Comparison of ENCODE assay signal across 8 mouse cellular contexts in genomic region chr3:87886416-87886815, GRCm38 (mm10). TPM values are rescaled to one million over a fixed set of nuclear protein-coding genes. Genes with fewer than 3 reads are reported as not detected.
DNase-seq lines count a peak whose midpoint lies in the region; ATAC-seq and TF ChIP-seq lines count a peak whose summit lies in the region.

No protein-coding gene starts in this region.

- H3K9ac ChIP-seq in lung, embryonic 15.5 days = no peak overlapping the region
- H3K9ac ChIP-seq in intestine, postnatal 0 days (ENCODE audit: low read depth, low read length) = no peak overlapping the region
- H3K9ac ChIP-seq in neural tube, embryonic 14.5 days (replicated peaks; ENCODE audit: low read depth, low read length) = no peak overlapping the region

- no peak overlapping the region for H3K27ac ChIP-seq in lung, embryonic 15.5 days
- H3K27ac ChIP-seq in intestine, postnatal 0 days (ENCODE audit: low read depth, low read length) = no peak overlapping the region
- no peak overlapping the region for H3K27ac ChIP-seq in neural tube, embryonic 14.5 days (ENCODE audit: low read depth, low read length)

- 81% methylated on average over 6 of the region's 6 CpGs for WGBS in lung, embryonic 15.5 days
- WGBS in intestine, postnatal 0 days = 88% methylated on average over 6 of the region's 6 CpGs
- 87% methylated on average over 6 of the region's 6 CpGs for WGBS in neural tube, embryonic 14.5 days

- ATAC-seq in lung, embryonic 15.5 days (ENCODE audit: borderline replicate concordance, extremely low read depth, low FRiP score, low TSS enrichment) = no peak
- ATAC-seq in intestine, postnatal 0 days = no peak
- no peak for ATAC-seq in neural tube, embryonic 14.5 days (ENCODE audit: low read depth)

- H3K9me3 ChIP-seq in lung, embryonic 15.5 days = 0 out of 2 replicates have a peak, but pooled peaks cover 2% of the 10 kb centered on the region
- H3K9me3 ChIP-seq in intestine, postnatal 0 days (ENCODE audit: control insufficient read depth) = no peaks in the 10 kb centered on the region
- no peaks in the 10 kb centered on the region for H3K9me3 ChIP-seq in neural tube, embryonic 14.5 days (ENCODE audit: control insufficient read depth, low read length)

- peak; percentile 15 to 27 for DNase-seq in cerebellum, adult 18-20 months
- DNase-seq in cerebellum, postnatal 14 days = no peak
- no peak for DNase-seq in lung, postnatal 4 days
- no peak for DNase-seq in adrenal gland, adult 8-10 months
- no peak for DNase-seq in testis, postnatal 14 days (ENCODE audit: low spot score)

- no peak for TF ChIP-seq CTCF in intestine, postnatal 0 days (IDR thresholded peaks at IDR 0.05; ENCODE audit: low read depth)

- peak overlapping the region; percentile 97; the same call in 1 of the 2 replicates for H3K4me3 ChIP-seq in lung, embryonic 15.5 days
- H3K4me3 ChIP-seq in intestine, postnatal 0 days (ENCODE audit: low read depth, low read length) = no peak overlapping the region
- H3K4me3 ChIP-seq in neural tube, embryonic 14.5 days (ENCODE audit: low read depth, low read length) = peak overlapping the region; percentile 92; the same call in 1 of the 2 replicates

- 0 out of 2 replicates have a peak, but pooled peaks cover under 1% of the 10 kb centered on the region for H3K36me3 ChIP-seq in lung, embryonic 15.5 days
- no peaks in the 10 kb centered on the region for H3K36me3 ChIP-seq in intestine, postnatal 0 days (ENCODE audit: control insufficient read depth, insufficient read depth)
- H3K36me3 ChIP-seq in neural tube, embryonic 14.5 days (ENCODE audit: control insufficient read depth, insufficient read depth, low read length) = no peaks in the 10 kb centered on the region

- H3K4me2 ChIP-seq in lung, embryonic 15.5 days = peak overlapping the region; percentile 56
- peak overlapping the region; percentile 55; the same call in 1 of the 2 replicates for H3K4me2 ChIP-seq in intestine, postnatal 0 days (replicated peaks; ENCODE audit: low read depth)
- peak overlapping the region; percentile 41 for H3K4me2 ChIP-seq in neural tube, embryonic 14.5 days (ENCODE audit: low read depth, low read length)

- H3K27me3 ChIP-seq in lung, embryonic 15.5 days = no peaks in the 10 kb centered on the region
- no peaks in the 10 kb centered on the region for H3K27me3 ChIP-seq in intestine, postnatal 0 days (replicated peaks; ENCODE audit: control insufficient read depth, insufficient read depth, low read length)
- no peaks in the 10 kb centered on the region; the same call in 1 of the 2 replicates for H3K27me3 ChIP-seq in neural tube, embryonic 14.5 days (ENCODE audit: control insufficient read depth, insufficient read depth, low read length)

- peaks cover 16% of the 10 kb centered on the region for H3K4me1 ChIP-seq in lung, embryonic 15.5 days
- H3K4me1 ChIP-seq in intestine, postnatal 0 days (replicated peaks; ENCODE audit: control insufficient read depth, insufficient read depth, low read length) = 0 out of 2 replicates have a peak, but pooled peaks cover 4% of the 10 kb centered on the region
- H3K4me1 ChIP-seq in neural tube, embryonic 14.5 days (ENCODE audit: control insufficient read depth, insufficient read depth, low read length) = peaks cover 10% of the 10 kb centered on the region

RNA-seq across cellular contexts. Expression of gene Prcc, which starts 1.0 kb away (rescaled TPM):
- 12.1 and 12.3 TPM in 2 replicates for polyA plus RNA-seq in lung, embryonic 15.5 days (2015; fragmentation: Nextera tagmentation; extraction: Ambion mirVana)
- polyA plus RNA-seq in intestine, postnatal 0 days (2015; fragmentation: Nextera tagmentation; extraction: Ambion mirVana) = 7.9 and 8.0 TPM in 2 replicates
- 16.0 and 16.9 TPM in 2 replicates for polyA plus RNA-seq in neural tube, embryonic 14.5 days (2014; fragmentation: Nextera tagmentation; extraction: Ambion mirVana)
- total RNA-seq in adrenal gland, adult 8-10 months (2022) = 10 to 100 TPM; 47.5 to 49.4 (median 48.7) TPM

RNA-seq across cellular contexts. Expression of gene Hdgf, which starts 19.7 kb away (rescaled TPM):
- 258 and 260 TPM in 2 replicates for polyA plus RNA-seq in lung, embryonic 15.5 days (2015; fragmentation: Nextera tagmentation; extraction: Ambion mirVana)
- polyA plus RNA-seq in intestine, postnatal 0 days (2015; fragmentation: Nextera tagmentation; extraction: Ambion mirVana) = 93.8 and 107 TPM in 2 replicates
- 128 and 151 TPM in 2 replicates for polyA plus RNA-seq in neural tube, embryonic 14.5 days (2014; fragmentation: Nextera tagmentation; extraction: Ambion mirVana)
- total RNA-seq in adrenal gland, adult 8-10 months (2022) = 100 to 1,000 TPM; 163 to 180 (median 172) TPM

RNA-seq across cellular contexts. Expression of gene Mrpl24, which starts 32.9 kb away (rescaled TPM):
- 70.5 and 70.9 TPM in 2 replicates for polyA plus RNA-seq in lung, embryonic 15.5 days (2015; fragmentation: Nextera tagmentation; extraction: Ambion mirVana)
- polyA plus RNA-seq in intestine, postnatal 0 days (2015; fragmentation: Nextera tagmentation; extraction: Ambion mirVana) = 74.9 and 79.5 TPM in 2 replicates
- polyA plus RNA-seq in neural tube, embryonic 14.5 days (2014; fragmentation: Nextera tagmentation; extraction: Ambion mirVana) = 53.5 and 58.9 TPM in 2 replicates
- total RNA-seq in adrenal gland, adult 8-10 months (2022) = 100 to 1,000 TPM; 121 to 146 (median 131) TPM

RNA-seq across cellular contexts. Expression of gene Sh2d2a, which starts 39.9 kb away (rescaled TPM):
- polyA plus RNA-seq in lung, embryonic 15.5 days (2015; fragmentation: Nextera tagmentation; extraction: Ambion mirVana) = 0.42 and 1.0 TPM in 2 replicates
- polyA plus RNA-seq in intestine, postnatal 0 days (2015; fragmentation: Nextera tagmentation; extraction: Ambion mirVana) = 0.17 and 0.47 TPM in 2 replicates
- not detected in 2 replicates for polyA plus RNA-seq in neural tube, embryonic 14.5 days (2014; fragmentation: Nextera tagmentation; extraction: Ambion mirVana)
- total RNA-seq in adrenal gland, adult 8-10 months (2022) = under 1 TPM; 0.20 to 0.62 (median 0.32) TPM

RNA-seq across cellular contexts. Expression of gene Isg20l2, which starts 43.7 kb away (rescaled TPM):
- 60.1 and 63.0 TPM in 2 replicates for polyA plus RNA-seq in lung, embryonic 15.5 days (2015; fragmentation: Nextera tagmentation; extraction: Ambion mirVana)
- 13.9 and 14.1 TPM in 2 replicates for polyA plus RNA-seq in intestine, postnatal 0 days (2015; fragmentation: Nextera tagmentation; extraction: Ambion mirVana)
- 16.1 and 23.1 TPM in 2 replicates for polyA plus RNA-seq in neural tube, embryonic 14.5 days (2014; fragmentation: Nextera tagmentation; extraction: Ambion mirVana)
- 10 to 100 TPM; 17.9 to 20.0 (median 19.5) TPM for total RNA-seq in adrenal gland, adult 8-10 months (2022)

Comparison
In these comparisons a context has a peak if more than half of its experiments do, and no peak if none do; other contexts are left out.
1. DNase-seq: peak in cerebellum, adult 18-20 months (2 of 2); none in cerebellum, postnatal 14 days (0 of 2), lung, postnatal 4 days (0 of 2), adrenal gland, adult 8-10 months (single experiment) and testis, postnatal 14 days (single experiment).
2. Peak in every context shown above with its lines, with median percentiles within 50 percentile points of each other: H3K4me2 ChIP-seq.